Mouse (Mus musculus) skeletal muscle tissue, adult 2 months (tissue): ENCODE measurements around the gene Gm11213.
A peak's percentile ranks its signal among the peaks of the same experiment; 100 is the strongest.

Source experiments
- DNase-seq: peaks from one replicate; pipeline ENCODE4 v3.0.0-alpha.2; 2012; ENCODE audit warnings: low read depth, low spot score

Gm11213 gene

GRCm38 (mm10) chr4:63580078-63580477, 25.0 kb downstream of the Gm11213 start:
- DNase-seq, result no peak

GRCm38 (mm10) chr4:63579649-63580048, 25.4 kb downstream of the Gm11213 start:
- DNase-seq, result no peak

DNA sequence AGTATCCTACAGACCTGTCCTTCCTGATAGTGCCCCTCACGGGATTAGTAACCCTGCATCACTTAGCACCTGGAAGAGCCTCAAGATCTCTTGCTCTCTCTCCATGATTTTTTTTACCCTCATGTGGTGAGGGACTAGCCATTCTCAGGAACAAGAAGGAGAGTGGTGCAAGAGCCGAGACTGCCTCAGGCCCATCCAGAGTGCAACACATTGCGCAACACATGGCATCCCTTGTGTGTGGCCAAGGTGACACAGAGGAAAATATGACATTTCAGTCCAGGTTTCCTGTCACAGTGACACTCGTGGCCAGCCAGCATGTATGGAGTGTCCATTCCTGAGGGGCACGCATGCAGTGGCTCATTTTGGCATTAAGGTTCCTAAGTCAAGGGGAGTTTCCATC, 32.4 kb downstream of the Gm11213 start:
- no peak for DNase-seq

- no peak for DNase-seq
Measured at GRCm38 (mm10) chr4:63570208-63570781, 34.8 kb downstream of the Gm11213 start.

DNA sequence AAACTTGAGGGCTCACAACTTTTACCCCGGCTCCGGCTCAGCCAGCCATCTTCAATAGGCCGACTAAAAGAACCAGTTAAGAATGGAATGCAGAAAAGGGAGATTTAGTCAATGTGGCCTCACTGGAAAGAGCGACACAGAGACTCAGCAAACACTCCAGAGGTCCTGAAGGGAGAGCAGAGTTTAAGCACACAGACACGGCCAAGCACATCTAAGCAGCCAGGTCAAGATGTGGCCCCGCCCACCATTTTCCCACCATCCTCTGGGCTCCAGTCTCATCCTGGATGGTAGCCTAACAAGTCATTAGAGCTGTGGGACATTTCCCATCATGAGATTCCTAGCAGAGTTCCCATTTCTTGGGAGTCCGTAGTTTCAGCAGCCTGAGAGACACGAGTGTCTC, 35.7 kb downstream of the Gm11213 start:
- no peak for DNase-seq

DNA sequence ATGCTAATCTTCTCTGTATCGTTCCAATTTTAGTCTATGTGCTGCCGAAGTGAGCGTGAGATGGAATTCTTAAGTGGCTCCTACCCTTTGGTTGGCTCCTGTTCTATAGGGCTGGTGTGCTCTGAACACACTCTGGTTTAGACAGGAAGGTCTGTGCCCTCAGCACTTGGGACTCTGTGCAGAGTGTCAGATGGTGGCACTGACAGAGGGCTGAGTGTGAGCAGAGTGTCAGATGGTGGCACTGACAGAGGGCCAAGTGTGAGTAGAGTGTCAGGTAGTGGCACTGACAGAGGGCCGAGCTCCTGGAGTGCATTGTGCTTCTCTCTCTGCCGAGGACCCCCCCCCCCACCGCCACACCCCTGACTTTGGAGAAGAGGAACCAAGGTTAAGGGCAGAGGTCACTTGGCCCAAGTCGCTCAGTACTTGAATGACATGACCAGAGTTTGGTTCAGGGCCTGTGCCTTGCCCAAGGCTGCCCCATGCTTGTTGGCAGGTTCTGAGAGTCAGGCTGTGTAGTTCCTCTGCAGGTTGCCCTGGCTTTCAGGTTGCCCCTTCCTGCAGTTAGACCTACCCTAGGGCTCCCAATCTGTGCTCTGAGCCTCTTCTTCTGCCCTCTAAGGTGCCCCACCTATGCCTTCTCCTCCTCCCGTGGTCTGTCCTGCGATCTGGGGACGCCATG, 37.2 kb downstream of the Gm11213 start:
- no peak for DNase-seq

GRCm38 (mm10) chr4:63562742-63563141, 42.3 kb downstream of the Gm11213 start:
- no peak for DNase-seq

- DNase-seq, result no peak
Measured at GRCm38 (mm10) chr4:63561861-63562675, 43.0 kb downstream of the Gm11213 start.

DNA sequence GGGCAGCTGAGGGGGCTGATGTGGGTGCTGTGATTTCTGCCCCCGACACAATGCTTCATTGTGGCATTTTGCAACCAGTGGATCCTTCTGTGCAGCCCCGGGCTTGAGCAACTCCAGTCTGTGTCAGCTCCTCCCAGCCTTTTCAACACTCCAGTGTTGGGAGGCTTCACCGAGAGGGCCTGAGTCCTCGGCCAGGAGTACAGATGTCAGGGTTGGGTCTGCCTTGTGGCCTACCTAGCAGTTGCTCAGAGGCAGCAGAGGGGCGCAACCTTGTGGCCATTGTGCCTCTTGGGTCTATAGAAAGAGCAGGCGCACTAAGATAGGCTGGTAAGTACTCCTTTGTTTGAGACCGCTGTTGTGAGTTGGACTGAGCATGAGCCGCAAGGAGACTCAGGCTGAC, 45.0 kb downstream of the Gm11213 start:
- DNase-seq, result no peak

- DNase-seq, result no peak
Measured at GRCm38 (mm10) chr4:63559127-63559697, 45.8 kb downstream of the Gm11213 start.

DNA sequence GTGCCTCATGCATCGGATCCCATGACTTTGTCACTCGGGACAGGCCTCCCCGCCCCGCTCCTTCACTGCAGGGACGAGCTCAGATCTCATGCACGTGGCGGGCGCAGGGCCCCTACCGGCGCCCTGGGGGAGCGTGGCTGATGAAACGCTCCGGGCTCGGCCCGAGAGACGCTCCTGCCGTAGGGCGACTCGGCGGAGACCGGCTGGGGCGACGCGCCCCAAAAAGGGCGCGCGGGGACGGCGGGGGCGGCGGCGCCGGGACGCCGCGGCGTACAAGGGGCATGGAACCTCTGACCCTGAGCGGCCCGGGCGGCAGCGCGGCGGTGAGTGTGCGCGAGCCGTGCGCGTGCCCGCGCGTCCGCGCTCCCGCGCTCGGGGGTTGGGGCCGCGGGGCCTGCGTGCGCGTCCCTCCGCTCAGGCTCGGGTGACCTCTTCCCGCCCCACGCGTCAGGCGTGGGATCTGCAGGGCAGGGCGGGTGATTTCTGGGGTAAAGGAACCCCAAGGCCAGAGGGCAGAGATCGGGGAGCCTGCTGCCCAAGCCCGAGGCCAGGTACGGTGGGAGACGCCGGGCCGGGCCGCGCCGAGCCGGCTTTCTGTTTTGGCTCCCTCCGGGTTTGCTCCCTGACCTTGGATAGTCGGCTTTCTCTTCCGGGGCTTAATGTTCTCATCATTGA, 46.5 kb downstream of the Gm11213 start, which contains the start of gene Tmem268:
TSS of gene Tmem268 (plus strand) at position 375 of the 675 bp plus-strand sequence.
- peak; percentile 69 for DNase-seq

DNA sequence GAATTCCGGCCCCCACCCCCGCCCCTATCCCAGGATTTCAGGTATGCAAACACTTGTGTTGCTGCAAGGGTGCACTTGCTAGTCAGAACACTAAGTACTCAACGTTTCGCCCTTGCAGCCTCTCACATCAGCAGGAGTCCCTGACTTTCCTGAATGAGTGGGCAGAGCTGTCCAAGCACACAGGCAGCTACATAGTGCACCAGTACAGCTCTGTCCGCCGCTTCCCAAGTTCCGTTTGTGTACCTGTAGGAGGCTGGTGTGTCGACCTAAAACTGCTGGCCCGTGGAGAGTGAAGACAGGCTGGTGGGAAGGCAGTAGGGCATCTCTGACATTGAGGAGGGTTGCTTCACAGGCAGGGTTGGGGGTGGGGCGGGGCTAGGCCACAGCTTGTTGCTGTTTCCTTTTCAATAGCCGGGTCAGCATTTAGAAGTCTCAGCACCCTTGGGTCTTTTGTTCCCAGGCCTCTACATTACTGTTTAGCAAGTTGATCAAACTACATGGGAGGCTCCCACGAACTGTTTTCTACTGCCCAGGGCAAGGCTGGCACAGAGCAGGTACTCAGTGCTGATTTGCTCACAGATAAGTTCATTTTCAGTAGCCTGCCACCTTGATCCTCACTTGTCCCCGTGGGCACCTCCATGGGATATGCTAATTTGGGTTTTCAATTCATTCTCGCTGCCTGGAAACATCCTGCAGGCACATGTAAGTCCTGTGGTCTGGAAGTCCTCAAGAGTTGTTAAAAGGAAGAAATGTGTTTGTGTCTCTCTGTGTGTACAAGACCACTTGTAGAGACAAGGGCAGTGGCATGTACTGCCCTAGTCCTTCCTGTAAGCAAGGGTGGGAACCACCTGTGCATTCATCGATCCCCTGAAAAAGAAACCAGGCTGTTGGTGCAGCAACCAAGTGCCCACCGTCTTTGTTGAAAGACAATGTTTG, 47.7 kb downstream of the Gm11213 start:
- DNase-seq, result no peak

GRCm38 (mm10) chr4:63556665-63557064, 48.4 kb downstream of the Gm11213 start:
- no peak for DNase-seq

DNA sequence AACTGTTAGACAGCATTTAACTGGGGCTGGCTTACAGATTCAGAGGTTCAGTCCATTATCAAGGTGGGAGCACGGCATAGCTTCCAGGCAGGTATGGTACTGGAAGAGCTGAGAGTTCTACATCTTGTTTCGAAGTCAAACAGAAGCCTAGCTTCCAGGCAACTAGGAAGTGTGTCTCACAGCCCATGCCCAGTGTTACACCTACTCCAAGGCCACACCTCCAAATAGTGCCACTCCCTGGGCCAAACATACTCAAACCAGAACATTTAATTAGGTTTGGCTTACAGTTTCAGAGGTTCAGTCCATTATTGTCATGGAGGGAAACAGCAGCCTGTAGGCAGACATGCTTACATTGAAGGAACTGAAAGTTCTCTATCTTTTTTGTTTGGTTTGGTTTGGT, 50.0 kb downstream of the Gm11213 start:
- no peak for DNase-seq

- no peak for DNase-seq
Measured at GRCm38 (mm10) chr4:63554616-63555015, 50.4 kb downstream of the Gm11213 start.

DNA sequence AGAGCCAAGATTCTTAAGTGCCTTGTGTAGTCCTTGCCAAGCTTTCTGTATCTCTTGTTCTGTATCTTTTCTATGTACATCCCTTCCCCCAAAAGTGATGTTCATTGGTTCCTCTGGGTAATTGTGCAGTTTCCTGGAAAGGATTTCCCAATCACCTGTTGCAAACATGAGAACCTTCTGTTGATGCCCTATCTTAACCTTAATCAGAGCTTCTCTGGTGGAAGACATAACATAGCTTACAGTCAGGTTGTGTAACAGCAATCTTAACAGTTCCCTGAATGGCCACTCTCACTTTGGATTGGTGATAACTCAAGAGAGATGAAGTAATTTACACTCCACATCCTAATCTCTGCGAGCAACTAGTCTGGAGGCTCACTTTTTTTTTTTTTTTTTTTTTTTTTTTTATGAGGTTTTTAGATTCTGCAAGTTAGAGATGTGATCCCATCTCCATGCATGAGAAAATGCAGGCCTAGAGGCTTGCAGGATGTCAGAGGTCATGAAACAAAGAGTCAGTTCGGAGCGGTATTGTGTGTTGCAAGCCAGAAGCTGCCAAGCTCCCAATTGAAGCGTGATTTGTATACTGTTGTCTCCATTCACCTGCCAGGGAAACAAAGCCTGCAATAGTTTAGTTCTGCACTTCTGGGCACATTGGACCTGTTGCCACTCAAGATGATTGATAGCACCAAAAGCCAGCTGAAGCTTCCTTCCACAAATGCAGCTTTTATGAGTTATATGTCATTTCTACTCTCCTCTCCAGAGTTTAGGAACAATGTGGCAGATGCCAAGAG, 51.1 kb downstream of the Gm11213 start:
- DNase-seq, result no peak

DNA sequence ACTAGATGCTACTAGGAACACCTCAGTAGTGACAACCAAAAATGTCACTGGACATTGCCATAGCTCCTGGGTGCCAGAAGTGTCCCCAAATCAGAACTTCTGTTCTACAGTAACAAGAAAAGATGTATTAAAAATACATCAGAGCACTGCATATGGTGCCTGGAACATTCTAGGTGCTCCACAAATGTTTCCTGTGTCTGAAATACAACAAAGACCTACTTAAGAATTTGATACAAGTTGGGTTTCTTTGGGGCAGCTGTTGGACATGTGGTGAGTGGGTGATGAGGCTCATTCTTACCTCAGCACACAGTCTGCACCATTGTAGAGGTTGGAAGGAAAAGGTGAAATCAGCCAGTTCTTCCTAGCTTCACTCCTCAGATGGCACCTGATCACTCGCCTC, 52.2 kb downstream of the Gm11213 start:
- no peak for DNase-seq

- DNase-seq, result no peak
Measured at GRCm38 (mm10) chr4:63550908-63551307, 54.2 kb downstream of the Gm11213 start.

DNA sequence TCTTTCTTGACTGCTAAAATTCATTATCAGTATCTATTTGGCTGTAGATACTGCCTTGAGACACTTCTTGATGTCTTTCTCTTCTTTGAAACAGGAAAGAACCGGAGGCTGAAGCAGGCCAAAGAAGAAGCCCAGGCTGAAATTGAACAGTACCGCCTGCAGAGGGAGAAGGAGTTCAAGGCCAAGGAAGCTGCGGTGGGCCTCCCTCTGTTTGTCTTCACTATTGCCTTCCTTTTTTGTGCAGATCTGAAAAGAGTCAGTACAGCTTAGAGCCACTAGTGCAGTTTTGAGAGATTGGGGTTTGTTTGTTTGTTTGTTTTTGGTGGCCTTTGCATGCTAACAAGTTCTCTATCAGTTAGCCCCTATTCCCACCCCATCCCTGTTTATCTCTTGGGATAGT, 56.6 kb downstream of the Gm11213 start:
- DNase-seq, result no peak

GRCm38 (mm10) chr4:63547799-63548198, 57.3 kb downstream of the Gm11213 start:
- DNase-seq, result no peak
